Mouse (Mus musculus) spleen, adult 2 months (tissue): ENCODE results near the gene Fam129b.

Experiments used
- CTCF ChIP-seq: fragments of 200-500 bp; IDR thresholded peaks from 2 replicates; pipeline ENCODE4 v1.5.1; 2011; ENCODE audit warnings: mild to moderate bottlenecking, inconsistent platforms; ENCODE audit not compliant: insufficient read depth, insufficient read length, insufficient replicate concordance; ENCODE audit errors: extremely low read depth
- POLR2A ChIP-seq: fragments of 200-500 bp; IDR thresholded peaks from 2 replicates; pipeline ENCODE4 v1.6.1; 2011; ENCODE audit warnings: low read depth, low read length, inconsistent platforms

DNA sequence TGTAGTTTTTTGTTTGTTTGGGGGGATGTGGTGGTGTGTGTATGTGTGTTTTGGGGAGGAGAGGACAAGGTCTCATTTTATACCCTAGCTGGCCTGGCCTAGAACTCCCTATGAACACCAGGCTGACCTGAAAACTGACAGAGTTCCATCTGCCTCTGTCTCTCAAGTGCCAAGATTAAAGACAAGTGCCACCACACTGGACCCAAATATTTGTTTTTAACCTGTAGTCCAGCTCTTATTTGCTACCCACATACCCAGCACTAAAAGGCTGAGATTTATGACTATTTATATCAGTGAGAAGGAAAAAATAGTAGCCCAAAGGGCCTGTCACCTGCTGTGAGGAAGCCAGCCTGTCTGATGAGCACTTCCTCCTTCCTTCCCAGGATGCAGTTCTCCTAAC, 40.3 kb upstream of the Fam129b start:
- TF ChIP-seq CTCF (no peak), POLR2A (no peak)
